Mouse (Mus musculus) small intestine, adult 2 months (tissue): ENCODE results near the gene Lmod1. TPM values are rescaled to one million over a fixed set of nuclear protein-coding genes. Genes with fewer than 3 reads are reported as not detected.
A peak's percentile ranks its signal among the peaks of the same experiment; 100 is the strongest.

Experiments used
- H3K27ac ChIP-seq: fragments of 200-500 bp; 2 replicates; pipeline ENCODE4 v1.5.1; 2012; ENCODE audit warnings: low read depth, low read length, control low read depth, inconsistent platforms; ENCODE audit not compliant: insufficient read depth
- H3K27me3 ChIP-seq: fragments of 200-500 bp; 2 replicates; pipeline ENCODE4 v1.6.1; 2012; ENCODE audit warnings: mild to moderate bottlenecking, moderate library complexity, low read length, inconsistent platforms; ENCODE audit not compliant: control insufficient read depth, insufficient read depth
- H3K36me3 ChIP-seq: fragments of 200-500 bp; 2 replicates; pipeline ENCODE4 v1.6.1; 2012; ENCODE audit warnings: mild to moderate bottlenecking, low read length, control low read depth, inconsistent platforms; ENCODE audit not compliant: control insufficient read depth, insufficient read depth
- H3K4me1 ChIP-seq: fragments of 200-500 bp; 2 replicates; pipeline ENCODE4 v1.6.1; 2012; ENCODE audit warnings: low read length, inconsistent platforms, mixed read lengths; ENCODE audit not compliant: control insufficient read depth, insufficient read depth, insufficient read length
- H3K4me3 ChIP-seq: fragments of 200-500 bp; 2 replicates; pipeline ENCODE4 v1.5.1; 2012; ENCODE audit warnings: low read depth, mild to moderate bottlenecking, control low read depth, inconsistent platforms, low read length, moderate library complexity
- CTCF ChIP-seq: fragments of 200-500 bp; IDR thresholded peaks from 2 replicates; pipeline ENCODE4 v1.5.1; 2012; ENCODE audit warnings: low read depth, mild to moderate bottlenecking, control low read depth, inconsistent platforms, low read length, moderate library complexity, mixed read lengths; ENCODE audit not compliant: insufficient replicate concordance, insufficient read length; ENCODE audit errors: extremely low read depth
- POLR2A ChIP-seq: fragments of 200-500 bp; IDR thresholded peaks from 2 replicates; pipeline ENCODE4 v1.6.1; 2012; ENCODE audit warnings: low read depth, mild to moderate bottlenecking, control low read depth, inconsistent platforms, low read length, moderate library complexity
- WGBS: fragments of 180-500 bp; shearing (Covaris S2); methylation state at CpG from one replicate; pipeline ENCODE4 v1.1.7; 2018; 5-methylcytosine and 5-hydroxymethylcytosine counted together
- polyA plus RNA-seq: library from polyadenylated mRNA; depleted of rRNA; stranded (reverse); fragments of >200 nt; gene quantifications from 2 replicates; pipeline ENCODE4 v1.2.3, GENCODE M21; 2012; rRNA removed

Lmod1 gene
- 13.3 and 16.0 TPM in 2 replicates for polyA plus RNA-seq

DNA sequence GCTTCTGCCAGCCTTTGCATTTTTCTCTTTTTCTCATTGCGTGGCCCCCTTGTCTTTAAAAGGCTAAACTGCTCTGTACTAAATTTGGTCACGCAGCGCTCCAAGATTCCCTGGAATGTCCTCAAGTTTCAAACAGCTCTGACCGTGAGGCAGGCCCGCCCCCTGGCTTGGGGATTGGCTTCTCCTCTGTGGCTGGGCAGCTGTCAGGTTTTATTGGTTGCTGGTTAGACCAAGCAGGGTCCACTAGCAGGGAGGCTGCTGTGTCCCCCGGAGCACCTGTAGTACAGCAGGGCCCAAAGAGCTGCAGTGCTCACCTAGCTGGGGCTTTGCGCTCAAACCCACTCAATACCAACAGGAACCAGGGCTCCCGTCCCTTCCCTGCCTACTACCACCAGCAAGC is at the start of gene Lmod1:
Lmod1 (plus strand) TSS at position 237 of the 400 bp plus-strand sequence.
- Histone ChIP-seq H3K27ac (peak within 1 kb of the TSS; percentile 78), H3K36me3 (no peaks in the 10 kb centered on the region), H3K4me3 (peak within 1 kb of the TSS; percentile 50), H3K4me1 (peaks cover 3% of the 10 kb centered on the region; the same call in 1 of the 2 replicates), H3K27me3 (no peaks in the 10 kb centered on the region; the same call in 1 of the 2 replicates)
- TF ChIP-seq CTCF (no peak), POLR2A (no peak)
- whole genome bisulfite sequencing = 37% methylated on average over 8 of the region's 8 CpGs

DNA sequence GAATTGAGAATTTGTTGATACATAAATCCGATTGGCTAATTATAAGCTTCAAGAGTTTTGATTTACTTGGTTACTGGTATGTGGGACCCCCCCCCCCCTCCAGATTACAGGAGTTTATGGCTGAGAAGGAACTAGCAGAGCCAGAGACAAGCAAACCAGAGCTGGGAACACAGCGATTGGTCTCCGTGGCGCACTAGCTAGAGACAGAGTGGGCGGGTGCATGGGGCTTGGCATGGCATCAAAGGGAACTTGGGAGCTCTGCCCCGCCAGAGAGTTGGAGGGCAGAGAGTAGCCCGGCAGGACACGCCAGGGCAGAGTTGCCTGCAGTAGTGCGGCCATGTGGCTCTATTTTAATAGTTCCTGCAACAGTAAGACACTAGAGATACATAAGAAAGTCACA is 44.0 kb upstream of the Lmod1 start:
- H3K27me3 ChIP-seq = no peaks in the 10 kb centered on the region
- WGBS = 21% methylated on average over 9 of the region's 9 CpGs
- peaks cover 5% of the 10 kb centered on the region; the same call in 1 of the 2 replicates for H3K4me1 ChIP-seq
- TF ChIP-seq CTCF (no peak), POLR2A (peak; percentile 18; the same call in 1 of the 2 replicates)
- H3K27ac ChIP-seq = no peak overlapping the region
- peaks cover 34% of the 10 kb centered on the region for H3K36me3 ChIP-seq
- H3K4me3 ChIP-seq = 0 out of 2 replicates have a peak overlapping the region, but pooled peaks have one; percentile 14

DNA sequence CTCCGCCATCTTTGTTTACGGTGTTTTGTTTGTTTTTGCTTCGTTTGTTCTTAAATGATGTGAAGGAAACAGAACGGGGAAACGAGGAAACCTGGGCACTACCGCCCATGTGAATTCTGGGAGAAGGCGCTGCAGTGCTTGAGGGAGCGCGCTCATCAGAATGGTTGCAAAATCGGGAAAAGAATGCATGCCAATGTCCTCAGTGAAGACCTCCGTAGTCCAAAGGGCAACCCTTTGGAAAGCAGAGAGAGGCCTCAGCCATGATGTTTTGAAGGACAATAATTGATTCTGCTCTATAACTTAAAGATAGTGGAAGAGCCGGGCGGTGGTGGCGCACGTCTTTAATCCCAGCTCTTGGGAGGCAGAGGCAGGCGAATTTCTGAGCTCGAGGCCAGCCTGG is 42.8 kb upstream of the Lmod1 start:
- peaks cover 23% of the 10 kb centered on the region for H3K36me3 ChIP-seq
- no peak for TF ChIP-seq CTCF
- no peak for TF ChIP-seq POLR2A
- WGBS = 58% methylated on average over 17 of the region's 17 CpGs
- peak overlapping the region; percentile 95 for H3K27ac ChIP-seq
- H3K27me3 ChIP-seq = no peaks in the 10 kb centered on the region
- H3K4me1 ChIP-seq = peaks cover 9% of the 10 kb centered on the region; the same call in 1 of the 2 replicates
- H3K4me3 ChIP-seq = peak overlapping the region; percentile 53

DNA sequence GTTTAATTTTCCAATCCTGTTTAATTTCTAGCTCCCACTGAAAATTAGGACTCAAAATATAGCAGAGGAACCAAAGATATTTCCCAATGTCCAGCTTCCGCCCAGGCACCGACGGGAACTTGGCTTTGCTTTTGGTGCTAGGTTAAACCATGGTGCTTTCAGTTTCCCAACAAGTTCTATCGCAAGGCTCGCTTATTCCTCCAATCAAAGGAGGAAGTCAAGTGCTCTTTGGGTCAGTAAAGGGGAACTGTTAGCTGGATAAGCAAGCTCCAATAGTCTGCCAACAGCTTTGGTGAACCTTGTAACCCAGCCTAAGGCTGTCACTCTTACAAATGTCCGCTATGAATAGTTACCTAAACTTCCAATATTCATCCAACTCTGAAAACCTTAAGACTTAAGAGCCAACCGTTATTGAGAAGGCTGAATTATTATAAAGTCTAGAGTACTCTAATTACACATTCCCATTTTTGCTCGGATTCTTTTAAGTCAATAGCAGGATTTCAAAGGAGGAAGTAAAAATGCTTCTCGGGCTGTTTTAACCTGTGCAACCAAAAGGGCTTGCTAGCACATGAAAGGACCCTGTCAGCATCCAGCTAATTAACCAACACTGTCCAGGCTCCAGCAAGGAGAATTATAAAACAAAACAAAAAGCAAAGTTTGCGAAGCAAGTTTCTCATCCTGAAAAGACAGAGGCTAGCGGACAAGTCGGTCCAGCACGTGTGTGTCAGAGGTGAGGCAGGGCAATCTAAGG is 41.9 kb upstream of the Lmod1 start:
- Histone ChIP-seq H3K27me3 (no peaks in the 10 kb centered on the region), H3K4me3 (peak overlapping the region; percentile 77), H3K4me1 (peaks cover 10% of the 10 kb centered on the region; the same call in 1 of the 2 replicates), H3K36me3 (peaks cover 18% of the 10 kb centered on the region), H3K27ac (peak overlapping the region; percentile 95)
- whole genome bisulfite sequencing = 1% methylated on average over 13 of the region's 13 CpGs
- TF ChIP-seq POLR2A (no peak), CTCF (no peak)

DNA sequence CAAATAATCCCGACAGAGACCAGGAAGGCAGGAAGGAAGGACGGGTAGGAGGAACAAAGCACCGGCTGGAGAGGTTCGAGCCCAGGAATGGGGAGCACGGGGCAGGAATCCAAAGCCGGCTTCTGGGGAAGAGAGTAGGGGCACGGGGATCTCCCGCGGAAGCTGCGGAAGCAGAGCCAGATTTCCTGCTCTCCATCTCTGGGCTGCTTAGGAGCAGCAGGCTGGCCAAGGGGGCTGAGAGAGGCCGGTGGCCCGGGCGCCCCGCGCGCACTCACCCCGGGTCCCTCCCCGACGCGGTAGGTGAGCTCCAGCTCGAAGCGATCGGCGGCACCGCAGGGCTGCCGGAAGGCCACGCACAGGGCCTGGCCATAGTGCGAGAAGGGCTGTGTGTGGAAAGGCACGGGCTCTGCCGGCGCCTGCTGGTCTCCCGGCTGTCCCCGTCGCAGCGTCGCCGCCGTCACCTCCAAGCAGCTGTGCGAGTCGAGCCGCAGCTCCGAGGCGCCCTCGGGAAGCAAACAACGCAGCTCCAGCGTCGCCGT is 41.3 kb upstream of the Lmod1 start:
- 1% methylated on average over 48 of the region's 48 CpGs for WGBS
- TF ChIP-seq POLR2A = no peak
- TF ChIP-seq CTCF = no peak
- H3K36me3 ChIP-seq = peaks cover 13% of the 10 kb centered on the region

DNA sequence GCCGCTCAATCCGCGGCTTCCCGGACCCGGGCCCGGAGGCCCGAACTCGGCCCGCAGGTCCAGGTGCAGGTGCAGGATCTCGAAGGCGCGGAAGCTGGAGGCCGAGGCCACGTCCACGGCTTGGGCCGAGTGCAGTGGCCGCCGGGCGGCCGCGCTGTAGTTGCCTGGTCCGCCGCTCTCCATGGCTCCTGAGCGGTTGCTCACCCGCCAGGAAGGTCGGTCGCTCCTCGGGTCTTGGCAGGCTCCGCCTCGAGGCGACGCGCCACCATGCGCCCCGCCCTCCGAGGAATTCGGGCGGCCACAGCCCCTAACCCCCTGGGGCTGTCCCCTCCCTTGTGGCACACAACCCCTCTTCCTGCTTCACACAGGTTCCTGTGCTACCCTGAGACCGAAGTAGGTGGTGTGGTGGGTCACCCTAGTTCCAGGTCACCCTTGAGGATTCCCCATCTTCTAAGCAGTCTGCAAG is 40.7 kb upstream of the Lmod1 start, which contains the start of gene Rnpep:
Rnpep (minus strand) TSS at position 259 of the 466 bp plus-strand sequence.
- peaks cover 8% of the 10 kb centered on the region for H3K36me3 ChIP-seq
- peak; percentile 84; the same call in 1 of the 2 replicates for TF ChIP-seq POLR2A
- TF ChIP-seq CTCF = no peak
- H3K27ac ChIP-seq = peak within 1 kb of the TSS; percentile 95
- H3K27me3 ChIP-seq = no peaks in the 10 kb centered on the region
- WGBS = under 1% methylated on average over 39 of the region's 39 CpGs
- H3K4me3 ChIP-seq = peak within 1 kb of the TSS; percentile 77
- H3K4me1 ChIP-seq = peaks cover 13% of the 10 kb centered on the region; the same call in 1 of the 2 replicates

More for the DNA sequence above, 41.3 kb upstream of the Lmod1 start:
- Histone ChIP-seq H3K4me3 (peak overlapping the region; percentile 77), H3K27me3 (no peaks in the 10 kb centered on the region), H3K4me1 (peaks cover 13% of the 10 kb centered on the region; the same call in 1 of the 2 replicates), H3K27ac (peak overlapping the region; percentile 95)

DNA sequence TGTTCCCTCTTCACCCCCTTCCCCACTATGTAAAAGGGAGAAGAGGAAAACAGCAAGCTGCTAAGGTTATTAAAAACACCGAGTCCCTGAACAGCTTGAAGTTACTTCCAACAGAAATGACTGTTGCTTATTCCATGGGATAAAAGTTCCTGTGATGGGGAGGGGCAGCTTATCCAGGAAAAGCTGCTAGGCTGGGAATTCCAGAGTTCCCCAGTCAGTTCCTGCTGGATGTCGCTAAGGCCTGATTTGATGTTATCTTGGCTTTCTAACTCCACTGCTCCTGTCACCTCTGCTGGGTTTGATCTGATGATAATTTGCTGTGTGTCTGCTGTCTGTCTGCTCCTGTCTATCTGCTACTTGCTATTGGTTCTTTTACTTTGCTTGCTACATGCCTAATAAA is 38.3 kb upstream of the Lmod1 start:
- Histone ChIP-seq H3K4me1 (peaks cover 13% of the 10 kb centered on the region; the same call in 1 of the 2 replicates), H3K36me3 (no peaks in the 10 kb centered on the region), H3K27ac (no peak overlapping the region), H3K4me3 (no peak overlapping the region), H3K27me3 (no peaks in the 10 kb centered on the region)
- 62% methylated on average over 2 of the region's 2 CpGs for WGBS
- TF ChIP-seq CTCF (no peak), POLR2A (no peak)
